Mouse (Mus musculus): Measurements from ENCODE around the gene Scp2. TPM values are rescaled to one million over a fixed set of nuclear protein-coding genes. Genes with fewer than 3 reads are reported as not detected.

Gene Scp2
- polyA plus RNA-seq, 1 experiment: 228 TPM

DNA sequence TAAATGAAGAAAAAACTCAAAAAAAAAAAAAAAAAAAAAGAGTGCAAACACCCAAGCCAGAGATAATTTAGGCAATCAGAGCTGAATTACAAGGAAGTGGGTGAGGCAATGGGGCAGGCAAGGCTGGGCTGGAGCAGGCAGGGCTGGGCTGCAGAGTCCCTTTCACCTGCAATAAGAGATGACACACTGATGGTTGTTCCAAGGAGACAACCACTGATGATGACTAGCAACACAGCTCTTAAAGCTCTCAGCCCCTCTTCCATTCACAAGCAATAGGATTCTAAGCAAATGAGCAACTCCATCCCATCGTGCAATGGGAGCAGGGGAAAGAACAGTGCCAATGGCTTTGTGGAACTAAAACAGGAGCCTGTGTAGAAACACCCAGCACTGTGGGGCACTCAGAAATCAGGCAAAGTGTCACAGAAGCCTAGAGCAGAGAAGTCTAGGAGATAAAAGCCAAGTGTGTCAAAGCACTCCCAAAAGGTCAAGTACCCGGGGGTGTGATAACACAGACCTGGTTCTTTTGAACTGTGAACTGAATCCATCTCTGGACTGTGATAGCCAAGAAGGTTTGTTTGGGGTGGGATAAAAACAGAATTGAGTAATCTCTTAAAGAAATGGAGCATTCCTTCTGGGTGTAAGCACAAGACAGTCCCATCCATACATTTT is 79.5 kb downstream of the Scp2 start:
- DNase-seq (ENCODE audit: low read depth, low spot score): no peak
- 53% methylated on average over 2 of the region's 2 CpGs for WGBS

GRCm38 (mm10) chr4:108063616-108064015 is 81.2 kb downstream of the Scp2 start:
- 65% methylated on average over 6 of the region's 6 CpGs for WGBS
- DNase-seq (ENCODE audit: low read depth, low spot score): no peak

GRCm38 (mm10) chr4:108062524-108062923 is 82.3 kb downstream of the Scp2 start:
- 91% methylated on average over 5 of the region's 5 CpGs for WGBS

DNA sequence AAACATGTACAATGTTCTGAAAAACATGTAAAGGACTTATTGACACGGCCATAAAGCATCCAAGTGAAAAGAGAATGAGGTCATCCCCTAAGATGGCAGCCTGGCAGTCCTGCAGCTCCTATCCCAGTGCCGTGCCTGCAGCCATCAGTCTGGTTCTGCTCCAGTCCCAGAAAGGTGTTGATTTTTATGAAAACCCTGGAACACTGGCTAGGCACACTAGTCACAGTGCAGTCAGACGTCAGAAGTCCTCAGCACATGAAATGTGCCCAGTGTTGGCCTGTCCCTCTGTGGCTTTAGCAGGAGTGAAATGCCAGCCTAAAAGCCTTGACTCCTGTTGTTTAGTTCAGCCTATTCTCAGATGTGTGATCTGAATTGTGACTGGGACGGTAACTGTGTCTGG is 84.0 kb downstream of the Scp2 start:
- 86% methylated on average over 4 of the region's 4 CpGs for WGBS
- no peak for DNase-seq (ENCODE audit: low read depth, low spot score)

More at GRCm38 (mm10) chr4:108062524-108062923, 82.3 kb downstream of the Scp2 start:
- no peak for DNase-seq (ENCODE audit: low read depth, low spot score)

DNA sequence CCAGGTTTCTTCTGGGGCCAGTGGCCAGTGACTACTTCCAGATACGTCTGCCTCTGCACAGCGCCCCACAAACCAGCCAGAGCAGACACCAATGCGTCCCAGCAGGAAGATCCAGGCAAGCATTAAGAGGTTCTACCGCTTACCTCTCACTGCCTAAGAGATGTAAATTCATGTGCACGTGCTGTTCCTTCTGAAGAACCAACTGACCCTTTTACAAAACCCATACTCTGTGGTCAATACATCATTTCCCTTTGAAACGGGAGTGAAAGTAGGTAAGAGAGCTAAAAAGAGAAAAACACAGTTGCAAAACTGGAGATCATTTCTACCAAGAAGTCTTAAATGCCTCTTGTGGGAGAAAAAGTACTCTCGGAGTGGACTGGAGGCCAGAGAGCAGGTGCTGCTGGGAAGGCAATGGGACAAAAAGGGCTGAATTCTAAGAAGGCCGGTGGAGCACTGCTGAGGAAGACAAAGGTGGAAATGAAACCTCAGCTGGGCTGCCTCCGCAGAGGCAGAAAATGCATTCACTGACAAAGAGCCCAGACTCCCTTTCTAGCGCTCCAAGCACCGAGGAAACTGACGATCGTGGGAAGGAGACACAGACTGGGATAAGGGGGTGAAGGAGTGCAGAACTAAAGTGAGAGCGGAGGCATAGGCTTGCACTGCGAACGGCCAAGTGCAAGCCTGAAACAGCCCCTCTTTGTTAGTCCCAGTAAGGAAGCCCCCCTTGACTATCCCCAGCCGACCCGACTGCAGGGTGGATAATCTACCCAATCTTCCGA is 85.0 kb downstream of the Scp2 start:
- no peak for DNase-seq (ENCODE audit: low read depth, low spot score)
- WGBS: 86% methylated on average over 19 of the region's 19 CpGs

DNA sequence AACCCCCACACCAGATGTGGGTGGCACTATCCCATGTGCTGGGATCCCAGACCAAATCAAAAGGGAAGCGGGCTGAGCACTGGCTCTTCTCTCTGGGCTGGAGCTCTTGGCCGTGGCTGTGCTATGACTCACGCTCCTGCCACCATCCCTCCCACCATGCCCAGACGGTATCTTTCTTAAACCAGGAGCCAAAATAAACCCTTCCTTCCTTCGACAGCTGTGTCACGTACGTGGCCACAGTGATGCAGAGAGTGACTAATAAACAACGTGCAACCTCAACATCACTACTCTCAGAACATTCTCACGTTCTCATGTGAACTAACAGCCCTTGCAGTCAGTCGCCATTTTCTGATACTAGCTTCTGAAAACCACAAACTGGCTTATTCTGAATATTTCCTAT is 86.6 kb downstream of the Scp2 start:
- 58% methylated on average over 10 of the region's 10 CpGs for whole genome bisulfite sequencing
- no peak for DNase-seq (ENCODE audit: low read depth, low spot score)

DNA sequence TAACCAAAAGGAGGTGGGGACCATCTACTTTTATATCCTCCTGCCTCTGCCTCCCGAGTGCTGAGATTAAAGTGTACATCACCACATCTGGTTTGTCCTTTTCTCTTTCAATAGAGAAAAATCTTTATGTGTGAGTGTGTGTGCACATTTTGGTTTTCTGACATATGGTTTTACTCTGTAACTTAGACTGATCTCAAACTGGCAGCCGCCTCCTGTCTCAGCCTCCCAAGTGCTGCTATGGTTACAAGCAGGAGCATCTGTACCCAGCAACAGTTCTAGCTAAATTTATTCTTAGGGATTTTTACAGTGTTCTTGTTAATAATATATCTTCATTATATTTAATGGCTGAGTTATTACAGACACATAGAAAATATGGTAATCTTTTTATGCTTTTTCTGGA is 87.6 kb downstream of the Scp2 start:
- 89% methylated on average over 2 of the region's 2 CpGs for WGBS
- DNase-seq (ENCODE audit: low read depth, low spot score): no peak

GRCm38 (mm10) chr4:108055873-108056272 is 88.9 kb downstream of the Scp2 start:
- 90% methylated on average over 10 of the region's 10 CpGs for WGBS
- DNase-seq (ENCODE audit: low read depth, low spot score): no peak

DNA sequence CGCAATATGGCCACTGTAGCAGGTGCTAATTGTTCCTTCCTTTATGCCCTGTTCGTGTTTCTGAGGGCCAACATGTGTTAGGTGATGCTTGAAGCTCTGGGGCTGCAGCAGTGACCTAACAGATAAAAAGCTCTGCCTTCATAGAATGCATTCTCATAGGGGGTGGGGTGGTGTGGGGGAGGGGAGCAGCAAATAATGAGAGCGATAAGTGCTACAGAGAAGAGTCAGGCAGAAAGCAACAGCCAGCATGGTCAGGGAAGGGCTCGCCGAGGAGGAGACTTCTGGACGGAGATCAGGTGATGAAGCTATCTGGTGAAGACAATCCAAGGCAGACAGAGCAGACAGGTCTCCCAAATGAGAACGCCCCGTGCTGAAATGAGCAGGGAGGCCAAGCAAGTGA is 92.1 kb downstream of the Scp2 start:
- 90% methylated on average over 8 of the region's 8 CpGs for WGBS

DNA sequence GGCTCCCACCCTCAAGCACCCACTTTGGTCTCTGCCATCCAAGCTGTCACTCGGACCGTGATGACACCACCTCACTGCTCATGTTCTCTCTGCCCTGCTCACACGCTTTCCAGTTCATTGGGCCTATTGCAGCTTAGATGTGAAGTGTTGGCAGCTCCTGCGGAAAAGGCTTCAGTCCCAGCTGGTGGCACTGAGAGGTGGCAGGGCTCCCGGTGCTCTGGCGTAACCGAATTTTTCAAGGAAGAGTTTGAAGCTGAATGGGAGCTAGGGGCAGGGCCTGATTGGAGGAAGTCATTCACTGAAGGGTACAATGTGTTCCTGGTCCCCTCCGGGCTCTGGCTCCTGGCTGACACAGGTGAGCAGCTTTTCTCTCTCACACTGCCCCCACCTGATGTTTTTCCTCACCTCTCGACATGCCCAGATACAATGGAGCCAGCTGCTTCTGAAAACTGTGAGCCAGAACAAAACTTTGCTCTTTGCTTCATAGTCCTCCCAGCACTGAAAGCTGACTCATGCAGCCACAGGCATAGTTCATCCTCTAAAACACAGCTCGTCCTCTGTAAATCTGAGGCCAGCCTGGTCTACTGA is 93.0 kb downstream of the Scp2 start:
- 91% methylated on average over 10 of the region's 10 CpGs for WGBS
- DNase-seq (ENCODE audit: low read depth, low spot score): no peak

More for the DNA sequence above, 92.1 kb downstream of the Scp2 start:
- no peak for DNase-seq (ENCODE audit: low read depth, low spot score)

DNA sequence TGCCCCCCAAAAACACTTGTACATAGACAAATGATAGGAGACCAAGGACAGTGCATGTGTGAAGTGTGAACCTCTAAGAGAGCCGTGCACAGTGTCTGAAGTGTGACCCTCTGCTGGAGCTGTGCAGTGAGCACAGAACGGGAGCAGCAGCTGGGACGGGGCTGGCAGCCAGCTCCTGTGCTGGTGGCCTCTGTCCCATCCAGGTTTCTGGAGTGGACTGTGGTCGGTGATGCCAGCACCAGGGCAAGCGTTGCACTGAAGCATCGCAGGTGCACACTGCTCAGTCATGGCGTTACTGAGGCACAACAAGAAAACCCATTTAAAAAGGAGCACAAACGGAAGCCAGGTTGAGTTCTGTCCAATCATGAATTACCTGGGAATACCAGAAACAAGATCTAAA is 98.7 kb downstream of the Scp2 start:
- 87% methylated on average over 8 of the region's 8 CpGs for WGBS
- no peak for DNase-seq (ENCODE audit: low read depth, low spot score)

DNA sequence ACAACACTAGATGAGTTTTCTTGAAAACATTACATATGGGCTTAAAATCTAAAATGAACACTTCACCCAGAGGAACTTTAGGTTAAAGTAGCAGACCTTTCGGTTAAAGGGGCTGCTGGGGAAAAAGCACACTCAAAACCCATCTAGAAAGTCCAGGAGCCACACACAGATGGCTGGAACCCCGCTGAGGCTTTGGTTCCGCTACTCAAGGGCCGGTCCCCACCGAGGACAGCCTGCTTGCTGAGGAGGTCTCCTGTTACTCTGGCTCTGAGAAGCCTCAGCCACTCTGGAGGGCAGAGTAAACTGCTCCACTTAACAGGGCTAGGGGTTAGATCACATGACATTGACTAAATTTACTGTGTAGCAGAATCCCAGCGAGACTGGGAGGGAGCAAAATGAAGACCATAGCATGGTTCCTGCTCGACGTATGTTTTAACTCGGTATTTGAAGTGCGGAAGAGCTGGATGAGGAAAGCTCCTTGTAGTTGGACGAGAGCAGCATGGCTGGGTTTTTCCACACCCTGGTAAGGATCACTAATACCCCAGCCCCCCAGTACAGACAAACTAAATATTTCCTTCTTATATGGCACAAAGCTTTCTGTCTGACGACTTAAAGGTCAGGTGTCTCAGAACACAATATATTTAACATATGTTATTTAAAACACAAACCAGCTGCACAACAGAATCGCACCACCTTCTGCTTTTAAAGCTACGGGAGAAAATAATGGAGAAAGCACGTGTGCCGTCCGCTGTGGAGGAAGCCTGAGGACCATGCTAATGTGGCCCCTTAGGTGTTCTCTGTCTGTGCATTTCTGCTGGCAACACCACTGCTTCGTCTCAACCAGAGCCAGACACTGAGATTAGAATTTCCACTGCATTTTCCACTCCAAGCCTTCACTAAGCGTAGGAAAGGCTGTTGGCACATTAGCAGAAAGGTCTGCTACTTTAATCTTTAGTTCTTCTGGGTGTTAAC is 99.4 kb downstream of the Scp2 start:
- 83% methylated on average over 19 of the region's 19 CpGs for WGBS
- no peak for DNase-seq (ENCODE audit: low read depth, low spot score)

GRCm38 (mm10) chr4:108037027-108037426 is 107.8 kb downstream of the Scp2 start:
- DNase-seq (ENCODE audit: low read depth, low spot score): no peak
- WGBS: 82% methylated on average over 8 of the region's 8 CpGs

- DNase-seq (ENCODE audit: low read depth, low spot score): no peak
- 82% methylated on average over 8 of the region's 8 CpGs for WGBS
These were observed 111.6 kb downstream of the Scp2 start for GRCm38 (mm10) chr4:108033041-108033764.

DNA sequence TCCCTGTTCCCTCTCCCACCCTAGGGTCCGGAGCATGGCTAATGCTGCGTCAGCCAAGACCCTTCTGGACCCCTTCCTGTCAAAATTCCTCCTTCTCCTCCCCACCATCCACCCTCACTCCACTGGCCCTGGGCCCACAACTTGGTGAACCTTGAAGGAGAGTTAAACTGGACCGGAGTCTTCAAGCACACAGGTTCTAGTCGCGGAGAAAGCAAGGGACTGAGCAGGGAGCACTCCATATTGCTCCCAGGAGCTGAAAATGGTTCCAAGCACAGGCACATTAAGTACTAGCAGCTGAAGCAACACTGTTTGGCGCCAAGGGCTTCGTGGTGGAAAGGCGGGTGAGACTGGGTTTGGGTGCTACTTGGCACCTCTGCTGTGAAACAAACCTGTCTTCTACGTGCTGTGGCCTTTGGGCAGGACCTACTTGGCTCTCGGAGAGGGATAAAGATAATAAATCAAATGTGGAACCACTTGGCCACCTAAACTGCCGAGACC is 112.4 kb downstream of the Scp2 start:
- 50% methylated on average over 11 of the region's 11 CpGs for WGBS
- DNase-seq (ENCODE audit: low read depth, low spot score): no peak

GRCm38 (mm10) chr4:108031502-108032351 is 113.1 kb downstream of the Scp2 start:
- WGBS: under 1% methylated on average over 85 of the region's 86 CpGs
- no peak for DNase-seq (ENCODE audit: low read depth, low spot score)

- no peak for DNase-seq (ENCODE audit: low read depth, low spot score)
- WGBS: 12% methylated on average over 22 of the region's 22 CpGs
These were observed 113.8 kb downstream of the Scp2 start for GRCm38 (mm10) chr4:108030888-108031501.

DNA sequence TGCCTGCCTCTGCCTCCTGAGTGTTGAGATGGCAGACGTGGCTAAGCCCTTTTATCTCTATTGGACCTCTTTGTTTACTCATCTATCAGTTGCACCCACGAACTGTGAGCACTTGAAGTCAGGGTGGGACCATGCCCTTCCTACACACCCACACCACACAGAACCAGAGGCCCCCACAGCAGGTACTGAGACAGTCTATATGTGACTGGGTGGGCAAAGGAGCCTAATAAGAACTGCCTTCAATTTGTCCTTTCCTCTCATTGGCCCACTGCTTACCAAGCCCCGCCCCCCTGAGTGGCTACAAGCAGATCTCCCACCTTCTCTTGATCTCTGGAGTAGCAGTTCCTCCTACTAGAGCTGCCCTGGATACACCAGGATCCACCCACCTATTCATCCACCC is 118.6 kb downstream of the Scp2 start:
- DNase-seq (ENCODE audit: low read depth, low spot score): no peak
- 47% methylated on average over 3 of the region's 3 CpGs for WGBS
